Mouse (Mus musculus): ENCODE measurements around the gene Myh14.
A peak's percentile ranks its signal among the peaks of the same experiment; 100 is the strongest.

Myh14 gene

DNA sequence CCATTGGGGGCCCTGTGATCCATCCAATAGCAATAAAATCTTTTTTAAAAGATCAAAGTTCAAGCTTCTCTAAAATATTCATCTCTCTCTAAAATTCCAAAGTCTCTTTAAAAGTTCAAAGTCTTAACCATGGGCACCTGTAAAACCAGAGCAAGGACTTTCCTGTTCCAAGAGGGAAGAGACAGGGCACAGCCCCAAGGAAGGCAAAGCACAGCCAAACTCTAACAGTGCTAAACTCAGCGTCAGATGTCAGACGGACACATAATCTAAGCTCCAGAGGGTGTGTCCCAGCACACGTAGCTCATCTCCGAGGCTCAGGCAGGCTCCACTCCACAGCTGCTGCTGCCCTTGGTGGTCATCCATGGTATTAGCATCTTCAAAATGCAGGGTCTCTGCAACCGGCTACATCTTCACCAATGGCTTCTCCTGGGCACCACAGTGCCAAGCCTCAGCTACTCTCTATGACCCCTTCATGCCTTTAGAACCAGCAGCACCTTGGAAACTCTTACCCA lies 94.3 kb downstream of the Myh14 start:
- DNase-seq (ENCODE audit: low read depth), result no peak

DNA sequence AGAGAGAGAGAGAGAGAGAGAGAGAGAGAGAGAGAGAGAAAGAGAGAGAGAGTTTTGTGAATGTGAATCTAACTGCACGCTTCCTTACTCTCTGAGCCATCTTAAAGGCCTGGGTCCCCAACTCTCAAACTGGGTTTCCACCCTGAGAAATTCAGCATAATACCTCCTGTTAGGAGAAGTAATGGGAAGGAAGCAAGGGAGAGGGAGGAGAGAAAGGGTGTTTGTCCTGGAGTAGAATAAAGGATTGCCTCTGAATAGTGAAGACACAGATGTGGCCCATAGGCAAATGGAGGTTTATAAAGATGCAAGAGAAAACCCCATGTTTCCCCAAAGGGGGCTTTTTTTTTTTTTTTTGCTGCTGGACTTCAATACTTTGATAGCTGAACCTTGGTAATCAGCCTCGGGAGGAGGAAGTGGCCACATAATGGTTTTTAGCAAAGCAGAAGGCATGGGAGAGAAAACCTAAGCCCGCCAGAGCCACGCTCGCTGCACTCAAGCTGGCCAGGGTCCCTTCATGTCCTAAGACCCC lies 97.6 kb downstream of the Myh14 start:
- no peak for DNase-seq (ENCODE audit: low read depth)

DNA sequence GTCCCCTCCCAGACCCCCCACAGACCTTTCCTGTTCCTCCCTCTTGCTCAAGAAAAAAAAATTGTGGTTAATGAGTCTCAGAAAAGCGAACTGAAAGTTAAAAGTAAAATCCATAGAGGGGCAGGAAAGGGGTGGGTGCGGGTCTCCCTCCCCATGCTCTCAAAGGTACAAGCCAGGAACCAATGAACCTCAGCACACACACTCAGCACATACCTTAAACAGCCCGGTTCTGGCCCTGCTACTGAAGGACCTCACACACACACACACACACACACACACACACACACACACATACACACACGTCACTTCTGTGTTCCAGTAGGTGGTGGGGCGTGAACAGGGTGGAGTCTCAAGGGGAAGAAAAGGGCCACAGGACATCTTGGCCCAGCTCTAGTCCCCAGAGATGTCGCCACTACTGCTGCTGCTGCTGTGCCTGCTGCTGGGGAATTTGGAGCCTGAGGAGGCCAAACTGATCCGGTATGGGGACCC lies 98.4 kb downstream of the Myh14 start, which contains the start of gene Napsa:
TSS of gene Napsa (plus strand) at position 168 of the 489 bp plus-strand sequence.
- no peak for DNase-seq (ENCODE audit: low read depth)

DNA sequence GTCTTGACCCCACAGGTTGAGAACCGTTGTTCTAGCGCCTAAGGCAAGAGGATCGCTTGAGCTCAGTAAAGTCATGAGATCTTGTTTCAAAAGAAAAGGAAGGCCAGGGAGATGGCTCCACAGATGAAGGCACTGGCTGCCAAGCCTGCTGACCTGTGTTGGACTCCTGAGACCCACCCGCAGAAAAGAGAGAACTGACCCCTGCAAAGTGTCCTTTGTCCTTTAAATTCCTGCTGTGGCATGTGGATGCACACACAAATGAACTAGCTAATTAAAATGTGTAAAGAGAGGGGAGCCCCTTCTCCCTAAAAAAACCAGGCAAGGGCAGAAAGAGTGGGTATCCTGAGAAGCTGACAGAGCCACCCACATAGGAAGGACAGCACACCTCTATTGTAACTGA lies 98.8 kb downstream of the Myh14 start:
- no peak for DNase-seq (ENCODE audit: low read depth)

DNA sequence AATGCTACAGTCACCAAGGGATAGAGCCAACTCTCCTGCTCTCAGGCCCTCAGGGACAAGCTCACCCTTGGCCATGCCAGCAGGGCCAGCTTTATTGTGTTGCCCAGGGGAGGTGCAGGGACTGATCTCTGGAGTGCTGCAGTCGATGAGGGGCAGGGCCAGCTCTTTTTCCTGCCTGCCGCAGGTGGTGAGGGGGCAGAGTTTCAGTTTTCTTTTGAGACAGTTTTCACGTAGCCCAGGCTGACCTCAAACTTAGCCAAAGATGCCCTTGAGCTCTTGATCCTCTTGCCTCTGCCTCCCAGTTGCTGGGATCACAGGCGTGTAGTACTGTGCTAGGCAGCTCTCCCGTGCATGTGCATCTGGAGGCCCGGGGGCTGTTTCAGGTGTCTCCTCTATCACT lies 99.7 kb downstream of the Myh14 start:
- DNase-seq (ENCODE audit: low read depth), result no peak

DNA sequence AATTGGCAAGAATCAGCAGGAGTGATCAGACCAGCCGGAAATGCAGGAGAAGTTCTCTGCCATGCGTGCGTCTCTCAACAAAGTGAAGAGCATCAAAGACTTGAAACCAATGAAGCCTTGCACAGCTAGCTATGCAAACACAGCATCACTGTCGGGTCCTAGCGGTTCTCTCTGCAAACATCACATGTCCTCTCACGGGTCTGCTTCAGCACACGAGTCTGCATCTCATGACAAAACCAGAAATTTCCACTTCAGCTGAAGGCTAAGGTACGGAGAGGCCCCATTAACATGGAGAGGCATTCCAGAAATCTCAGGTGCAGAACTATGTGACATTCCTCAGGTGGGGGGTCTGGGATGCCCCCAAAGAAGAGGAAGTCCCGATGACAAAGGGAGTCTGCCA lies 101.8 kb downstream of the Myh14 start:
- no peak for DNase-seq (ENCODE audit: low read depth)

DNA sequence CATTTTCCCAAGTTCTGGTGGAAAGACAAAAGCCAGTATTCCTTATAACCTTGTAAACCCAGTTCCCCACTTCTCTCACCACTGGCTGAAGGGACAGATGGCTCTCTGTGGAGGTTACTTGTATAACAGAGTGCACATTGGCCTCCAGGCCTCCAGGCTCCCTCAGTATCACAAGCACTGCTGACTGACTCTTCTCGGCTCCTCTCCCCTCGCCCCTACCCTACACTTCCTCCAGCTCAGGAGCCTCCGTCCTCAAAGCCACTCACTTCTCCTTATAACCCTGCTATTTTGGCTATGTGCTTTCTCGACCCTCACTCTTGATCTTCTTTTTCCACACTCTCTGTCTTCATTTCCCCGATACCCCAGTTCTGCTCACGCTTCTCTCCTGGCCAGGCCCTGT lies 105.2 kb downstream of the Myh14 start:
- DNase-seq (ENCODE audit: low read depth), result no peak

DNA sequence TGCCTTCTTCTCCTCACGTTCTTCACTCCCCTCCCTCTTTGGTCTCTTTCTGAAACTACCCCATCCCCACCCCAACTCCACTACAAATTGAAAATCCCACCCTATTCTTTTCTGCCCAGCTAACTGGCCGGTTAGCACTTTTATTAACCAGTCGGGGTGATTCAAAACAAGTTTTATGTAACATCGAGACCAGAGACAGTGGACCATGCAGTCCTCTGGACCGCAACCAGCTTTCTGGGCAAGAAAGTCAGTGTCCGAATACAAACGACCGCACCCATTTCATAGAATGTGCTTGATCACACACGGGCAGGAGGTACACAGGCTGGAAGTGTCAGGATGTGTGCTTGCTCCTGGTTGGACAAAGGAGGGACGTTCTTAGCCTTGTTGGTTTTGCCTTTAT lies 106.2 kb downstream of the Myh14 start:
- no peak for DNase-seq (ENCODE audit: low read depth)

DNA sequence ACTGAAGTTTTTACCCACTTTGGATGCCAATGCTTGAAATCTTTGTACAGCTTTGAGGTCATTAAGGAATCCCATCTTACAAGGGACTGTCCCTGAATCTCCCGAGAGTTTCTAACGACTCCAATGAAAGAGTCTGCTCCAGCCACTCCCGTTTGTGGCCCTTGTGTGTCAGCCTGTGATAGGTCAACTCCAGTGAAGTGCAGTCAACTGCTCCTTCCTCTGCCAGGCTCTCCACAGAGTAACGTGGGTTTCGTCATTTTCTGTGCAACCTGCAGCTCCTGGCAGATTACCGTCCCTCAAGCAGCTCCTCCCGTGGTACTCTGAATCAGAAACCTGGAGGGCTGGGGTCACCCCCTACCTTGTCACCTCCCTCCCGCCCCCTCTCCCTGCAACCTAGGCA lies 107.4 kb downstream of the Myh14 start:
- no peak for DNase-seq (ENCODE audit: low read depth)

DNA sequence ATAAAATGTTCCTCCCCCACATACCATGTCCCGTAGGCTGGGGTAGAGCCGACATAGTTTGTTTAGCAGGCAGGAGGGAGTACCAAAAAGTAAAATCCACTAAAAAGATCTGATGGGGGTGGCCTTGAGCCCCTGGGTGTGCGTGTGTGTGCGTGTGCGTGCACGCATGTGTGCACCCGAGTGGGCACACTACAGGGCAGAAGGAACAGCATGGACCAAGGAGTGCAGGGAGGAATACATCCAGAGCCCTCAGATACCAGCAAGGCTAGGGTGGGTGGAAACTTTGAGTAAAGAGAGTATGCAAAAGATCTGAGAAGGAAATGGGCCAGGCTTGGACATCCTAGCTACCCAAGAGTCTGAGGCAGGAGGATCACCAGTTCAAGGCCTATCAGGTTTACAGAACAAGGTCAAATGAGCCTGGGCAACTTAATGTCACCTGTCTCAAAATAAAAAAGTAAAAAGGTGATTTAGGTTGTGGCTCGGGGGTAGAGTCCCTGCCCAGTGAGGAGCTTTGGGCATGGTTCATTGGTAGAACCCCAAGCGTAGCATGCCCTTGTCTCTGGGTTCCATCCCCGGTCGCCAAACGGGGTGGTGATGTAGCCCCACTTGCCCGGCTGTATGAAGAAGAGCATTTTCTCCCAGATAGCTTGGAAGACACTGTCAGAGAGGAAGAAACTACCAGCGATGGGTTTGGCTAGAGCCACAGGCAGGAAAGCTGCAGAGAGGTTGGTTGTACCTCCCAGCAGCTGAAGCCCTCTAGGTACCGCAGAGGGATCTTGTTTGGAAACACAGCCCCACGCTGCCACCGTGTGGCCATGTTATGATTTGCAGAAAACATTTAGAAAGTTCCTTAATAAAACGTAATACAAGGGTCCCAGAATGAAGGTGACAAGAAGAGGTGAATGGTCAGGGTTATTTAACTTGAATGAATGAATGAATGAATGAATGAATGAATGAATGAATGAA lies 109.9 kb downstream of the Myh14 start:
- DNase-seq (ENCODE audit: low read depth), result peak; percentile 67

DNA sequence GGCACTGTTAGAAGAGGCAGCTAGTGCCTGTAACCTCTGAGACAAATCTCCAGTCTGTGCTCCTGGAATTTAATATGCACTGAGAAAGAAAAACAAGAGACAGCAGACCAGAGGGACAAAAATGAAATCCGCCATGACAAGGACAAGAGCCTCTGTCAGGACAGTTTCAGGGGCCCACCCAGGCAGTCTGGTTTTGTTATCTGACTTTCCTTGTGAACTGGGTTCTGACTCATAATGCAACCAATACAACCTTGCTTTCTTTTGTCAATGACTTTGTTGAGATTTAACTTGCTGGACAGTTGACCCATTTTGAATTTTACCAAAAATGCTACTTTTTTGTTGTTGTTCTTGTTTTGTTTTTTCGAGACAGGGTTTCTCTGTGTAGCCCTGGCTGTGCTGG lies 113.0 kb downstream of the Myh14 start:
- DNase-seq (ENCODE audit: low read depth), result no peak

All from fibroblast of lung, adult 2 months (primary cell).